ENCODE assay signal across 33 mouse cellular contexts in the genomic region with DNA sequence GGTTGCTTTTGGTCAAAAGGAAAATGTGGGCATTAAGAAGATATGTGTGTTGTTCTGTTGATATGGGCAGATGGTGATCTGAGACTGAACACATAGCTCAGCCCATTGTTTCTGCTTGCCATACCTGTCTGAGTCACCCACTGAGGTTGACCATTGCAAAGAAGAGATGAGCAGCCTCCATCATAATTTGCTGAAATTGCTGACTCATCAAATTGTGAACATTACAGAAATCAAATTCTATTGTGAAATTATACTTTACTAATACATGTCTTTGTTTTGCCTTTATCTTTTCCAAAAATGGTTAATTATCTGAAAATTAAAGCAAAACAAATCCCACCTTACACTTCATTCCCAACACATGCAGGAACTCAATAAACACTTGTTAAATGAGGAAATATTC.
"Had no signal": no experiment of that assay in that cellular context is flagged by ENCODE, and none has a peak within 500 bp of the region (broad histone marks: within the 10 kb centered on the region; RNA-seq: fewer than 3 reads in every experiment).

No protein-coding gene starts in this region.

- H3K36me3 ChIP-seq: limb, embryonic 10.5 days; limb, embryonic 12.5 days; limb, embryonic 13.5 days; limb, embryonic 15.5 days; liver, embryonic 12.5 days; liver, embryonic 13.5 days; liver, embryonic 15.5 days; lung, embryonic 15.5 days; midbrain, embryonic 10.5 days; midbrain, embryonic 12.5 days; midbrain, embryonic 13.5 days; midbrain, embryonic 15.5 days; neural tube, embryonic 12.5 days; neural tube, embryonic 13.5 days had no signal

- H3K4me3 ChIP-seq: limb, embryonic 10.5 days; limb, embryonic 12.5 days; limb, embryonic 13.5 days; limb, embryonic 15.5 days; liver, embryonic 12.5 days; liver, embryonic 13.5 days; liver, embryonic 15.5 days; lung, embryonic 15.5 days; megakaryocyte, embryonic 14.5 days; midbrain, embryonic 10.5 days; midbrain, embryonic 12.5 days; midbrain, embryonic 13.5 days; midbrain, embryonic 15.5 days; myocyte; neural tube, embryonic 12.5 days; neural tube, embryonic 13.5 days had no signal

- H3K9me3 ChIP-seq: limb, embryonic 10.5 days; limb, embryonic 12.5 days; limb, embryonic 13.5 days; limb, embryonic 15.5 days; liver, embryonic 12.5 days; liver, embryonic 13.5 days; liver, embryonic 15.5 days; lung, embryonic 15.5 days; megakaryocyte, embryonic 14.5 days; midbrain, embryonic 10.5 days; midbrain, embryonic 12.5 days; midbrain, embryonic 13.5 days; midbrain, embryonic 15.5 days; neural tube, embryonic 12.5 days; neural tube, embryonic 13.5 days had no signal

- H3K4me1 ChIP-seq: limb, embryonic 10.5 days; limb, embryonic 12.5 days; limb, embryonic 13.5 days; limb, embryonic 15.5 days; liver, embryonic 12.5 days; liver, embryonic 13.5 days; liver, embryonic 15.5 days; lung, embryonic 15.5 days; megakaryocyte, embryonic 14.5 days; midbrain, embryonic 10.5 days; midbrain, embryonic 12.5 days; midbrain, embryonic 13.5 days; midbrain, embryonic 15.5 days; neural tube, embryonic 12.5 days; neural tube, embryonic 13.5 days had no signal

- H3K4me2 ChIP-seq: limb, embryonic 12.5 days; limb, embryonic 13.5 days; limb, embryonic 15.5 days; liver, embryonic 11.5 days; liver, embryonic 12.5 days; liver, embryonic 13.5 days; liver, embryonic 15.5 days; lung, embryonic 14.5 days; lung, embryonic 15.5 days; midbrain, embryonic 11.5 days; midbrain, embryonic 12.5 days; midbrain, embryonic 13.5 days; midbrain, embryonic 15.5 days; neural tube, embryonic 12.5 days; neural tube, embryonic 13.5 days had no signal

- ATAC-seq: liver, embryonic 12.5 days; liver, postnatal 0 days; lung, postnatal 0 days; midbrain, embryonic 13.5 days; midbrain, embryonic 15.5 days; midbrain, embryonic 16.5 days had no signal

- H3K27me3 ChIP-seq: limb, embryonic 12.5 days; limb, embryonic 13.5 days; limb, embryonic 15.5 days; liver, embryonic 12.5 days; liver, embryonic 13.5 days; liver, embryonic 15.5 days; lung, embryonic 15.5 days; megakaryocyte, embryonic 14.5 days; midbrain, embryonic 12.5 days; midbrain, embryonic 13.5 days; midbrain, embryonic 15.5 days; neural tube, embryonic 12.5 days; neural tube, embryonic 13.5 days had no signal

- DNase-seq: left cerebral cortex, postnatal 4 days; liver; liver, embryonic 13.5 days; liver, postnatal 0 days; lung, adult 18-20 months; lung, adult 2 months; lung, embryonic 14.5 days; lung, postnatal 10 days; lung, postnatal 14 days; lung, postnatal 36 days; lung, postnatal 4 days; midbrain, embryonic 14.5 days had no signal

- H3K9ac ChIP-seq: limb, embryonic 12.5 days; limb, embryonic 13.5 days; limb, embryonic 15.5 days; liver, embryonic 12.5 days; liver, embryonic 13.5 days; liver, embryonic 14.5 days; liver, embryonic 15.5 days; liver, postnatal 0 days; lung, embryonic 14.5 days; lung, embryonic 15.5 days; midbrain, embryonic 12.5 days; midbrain, embryonic 13.5 days; midbrain, embryonic 15.5 days; neural tube, embryonic 12.5 days; neural tube, embryonic 13.5 days had no signal

- H3K27ac ChIP-seq: limb, embryonic 10.5 days; limb, embryonic 12.5 days; limb, embryonic 13.5 days; limb, embryonic 15.5 days; liver, embryonic 12.5 days; liver, embryonic 13.5 days; liver, embryonic 14.5 days; liver, embryonic 15.5 days; lung, embryonic 15.5 days; macrophage; midbrain, embryonic 10.5 days; midbrain, embryonic 12.5 days; midbrain, embryonic 13.5 days; midbrain, embryonic 15.5 days; neural tube, embryonic 12.5 days; neural tube, embryonic 13.5 days had no signal
